Mouse (Mus musculus) midbrain, embryonic 13.5 days (tissue): ENCODE measurements around the gene Ceacam15. TPM values are rescaled to one million over a fixed set of nuclear protein-coding genes. Genes with fewer than 3 reads are reported as not detected.
"Not testable (repeated sequence)": the region's sequence is repeated elsewhere in the genome, so short reads cannot be mapped to it uniquely, and the experiment has no call there.

Experiments used
- ATAC-seq: fragments of 200-750 bp; cut with Nextera tagmentation; 2 replicates; pipeline ENCODE4 v1.8.0; 2017; ENCODE audit warnings: mild to moderate bottlenecking, moderate TSS enrichment, moderate library complexity
- H3K27ac ChIP-seq: fragments of 300-500 bp; sonication (generic); 2 replicates; pipeline ENCODE4 v1.5.1; 2015; ENCODE audit warnings: inconsistent platforms, mild to moderate bottlenecking, moderate library complexity
- H3K27me3 ChIP-seq: fragments of 300-500 bp; sonication (generic); 2 replicates; pipeline ENCODE4 v1.6.1; 2015; ENCODE audit warnings: mild to moderate bottlenecking, inconsistent platforms
- H3K36me3 ChIP-seq: fragments of 300-500 bp; sonication (generic); 2 replicates; pipeline ENCODE4 v1.6.1; 2015; ENCODE audit warnings: mild to moderate bottlenecking, inconsistent platforms
- H3K4me1 ChIP-seq: fragments of 300-500 bp; sonication (generic); replicated peaks from 2 replicates; pipeline ENCODE4 v1.6.1; 2015; ENCODE audit warnings: inconsistent platforms
- H3K4me2 ChIP-seq: fragments of 300-500 bp; sonication (generic); replicated peaks from 2 replicates; pipeline ENCODE4 v1.6.1; 2015; ENCODE audit warnings: moderate library complexity, mild to moderate bottlenecking, inconsistent platforms
- H3K4me3 ChIP-seq: fragments of 300-500 bp; sonication (generic); replicated peaks from 2 replicates; pipeline ENCODE4 v1.5.1; 2015; ENCODE audit warnings: mild to moderate bottlenecking, inconsistent platforms
- H3K9ac ChIP-seq: fragments of 300-500 bp; sonication (generic); replicated peaks from 2 replicates; pipeline ENCODE4 v1.6.1; 2015; ENCODE audit warnings: mild to moderate bottlenecking, inconsistent platforms
- H3K9me3 ChIP-seq: fragments of 300-500 bp; sonication (generic); 2 replicates; pipeline ENCODE4 v1.6.1; 2016; ENCODE audit warnings: mild to moderate bottlenecking, inconsistent platforms
- WGBS: fragments of 180-500 bp; shearing (Covaris S2); methylation state at CpG from one replicate; pipeline ENCODE4 v1.1.7; 2015; 5-methylcytosine and 5-hydroxymethylcytosine counted together
- polyA plus RNA-seq: library from polyadenylated mRNA; unstranded; fragments of >200 nt; fragmentation: Nextera tagmentation; extraction: Ambion mirVana; gene quantifications from 2 replicates; pipeline ENCODE4 v1.2.1, GENCODE M21; 2015

Gene Ceacam15
- polyA plus RNA-seq, result not detected in 2 replicates

DNA sequence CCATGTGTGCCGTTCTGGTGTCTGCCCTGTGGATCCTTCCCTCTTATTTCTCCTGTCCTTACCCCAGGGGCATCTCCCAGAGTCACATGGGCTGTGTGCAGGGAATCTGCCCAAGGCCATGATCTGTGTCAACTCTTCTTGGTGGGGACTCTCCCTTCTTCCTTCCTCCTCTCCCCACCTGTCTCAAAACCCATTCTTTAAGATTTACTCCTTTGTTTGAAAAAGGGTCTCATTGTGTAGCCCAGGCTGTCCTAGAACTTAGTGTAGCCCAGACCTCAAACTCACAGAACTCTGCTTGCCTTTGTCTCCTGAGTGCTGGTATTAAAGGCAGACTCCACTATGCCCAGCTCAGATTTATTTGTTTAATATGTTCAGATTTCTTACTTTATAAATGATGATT lies at the start of gene Ceacam15:
Gene Ceacam15, minus strand, starts transcription at position 101 of the 400 bp plus-strand sequence.
- no peak within 1 kb of the TSS for H3K4me2 ChIP-seq
- WGBS, result 50% methylated on average over 1 of the region's 1 CpGs
- no peaks in the 10 kb centered on the region for H3K4me1 ChIP-seq
- no peak within 1 kb of the TSS for H3K27ac ChIP-seq
- H3K27me3 ChIP-seq, result no peaks in the 10 kb centered on the region
- no peak for ATAC-seq
- no peaks in the 10 kb centered on the region for H3K9me3 ChIP-seq
- no peaks in the 10 kb centered on the region for H3K36me3 ChIP-seq
- no peak within 1 kb of the TSS for H3K9ac ChIP-seq
- no peak within 1 kb of the TSS for H3K4me3 ChIP-seq

DNA sequence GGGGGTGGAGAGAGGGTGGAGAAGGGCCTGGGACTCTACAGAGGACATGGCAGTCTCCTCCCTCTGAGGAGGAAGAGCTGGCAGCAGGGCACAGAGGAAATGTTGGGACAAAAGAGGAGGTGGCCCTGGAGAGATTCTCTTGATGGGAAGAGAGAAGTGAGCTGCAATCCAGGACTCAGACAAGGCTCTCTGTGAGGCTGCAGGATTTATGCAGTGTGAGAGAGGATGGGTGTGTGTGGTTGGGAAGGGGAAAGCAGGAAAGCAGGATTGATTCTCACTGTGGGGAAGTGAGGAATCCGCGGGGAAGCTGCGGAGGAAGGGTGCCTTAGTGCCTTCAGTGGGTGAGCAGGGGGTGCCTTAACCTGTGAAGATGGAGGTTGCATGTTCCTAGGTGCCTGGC lies 47.0 kb upstream of the Ceacam15 start:
- H3K4me1 ChIP-seq, H3K4me2 ChIP-seq, ATAC-seq, H3K27ac ChIP-seq, H3K36me3 ChIP-seq, H3K4me3 ChIP-seq, H3K9me3 ChIP-seq, H3K27me3 ChIP-seq, H3K9ac ChIP-seq: not testable (repeated sequence)
- 78% methylated on average over 3 of the region's 3 CpGs for WGBS

DNA sequence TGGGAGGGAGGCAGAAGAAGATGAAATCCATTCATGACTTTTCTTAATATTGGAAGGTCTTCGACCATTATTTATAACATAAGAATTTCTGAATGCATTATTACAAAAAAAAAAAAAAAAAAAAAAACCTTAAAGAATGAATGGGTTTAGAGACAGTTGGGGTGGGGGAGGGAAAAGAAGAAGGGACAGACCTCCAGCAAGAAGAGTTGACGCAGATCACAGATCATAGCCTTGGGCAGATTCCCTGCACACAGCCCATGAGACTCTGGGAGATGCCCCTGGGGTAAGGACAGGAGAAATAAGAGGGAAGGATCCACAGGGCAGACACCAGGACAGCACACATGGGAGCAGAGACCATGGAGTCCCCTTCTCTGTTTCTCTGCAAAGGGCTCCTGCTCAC lies 46.1 kb upstream of the Ceacam15 start, which contains the start of gene Ceacam9:
Gene Ceacam9, plus strand, starts transcription at position 301 of the 400 bp plus-strand sequence.
- no peaks in the 10 kb centered on the region for H3K4me1 ChIP-seq
- no peak within 1 kb of the TSS for H3K4me3 ChIP-seq
- H3K9ac ChIP-seq, result no peak within 1 kb of the TSS
- H3K9me3 ChIP-seq, result no peaks in the 10 kb centered on the region
- no peak for ATAC-seq
- H3K27ac ChIP-seq, result no peak within 1 kb of the TSS
- no peaks in the 10 kb centered on the region for H3K27me3 ChIP-seq
- H3K36me3 ChIP-seq, result no peaks in the 10 kb centered on the region
- no peak within 1 kb of the TSS for H3K4me2 ChIP-seq
- 80% methylated on average over 2 of the region's 2 CpGs for WGBS

DNA sequence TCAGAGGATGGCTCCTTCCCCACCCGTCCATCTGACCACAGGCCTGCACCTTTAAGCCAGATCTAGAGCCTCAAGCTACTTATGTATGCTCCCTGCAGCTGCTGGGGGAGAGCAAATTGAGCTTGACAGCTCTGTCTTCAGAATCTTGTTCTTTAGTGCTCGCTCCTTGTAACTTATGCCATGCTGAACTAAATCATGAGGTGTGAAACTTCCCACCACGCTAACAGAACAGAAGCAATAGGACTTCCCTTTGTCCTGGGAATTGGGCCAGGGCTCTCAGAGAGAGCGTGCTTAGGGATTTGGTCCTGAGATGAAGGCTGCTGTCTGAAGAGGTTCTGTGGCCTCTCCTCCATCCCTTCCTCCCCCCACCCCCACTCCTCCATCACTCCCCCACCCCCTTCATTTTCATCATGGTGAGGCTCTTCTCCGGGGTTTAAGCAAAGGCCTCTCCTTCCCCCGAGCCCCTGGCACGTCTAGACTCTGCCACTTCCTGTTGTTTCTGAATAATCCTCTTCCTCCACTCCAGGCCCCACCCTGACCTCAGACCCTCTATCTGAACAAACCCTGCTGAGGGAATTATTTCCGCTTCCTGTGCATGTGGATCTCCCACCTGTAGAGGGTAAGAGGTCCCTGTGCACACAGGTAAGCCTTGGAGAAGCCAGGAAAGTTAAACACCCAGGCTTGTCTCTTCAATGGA lies 41.1 kb upstream of the Ceacam15 start:
- H3K36me3 ChIP-seq, H3K4me2 ChIP-seq, ATAC-seq, H3K27ac ChIP-seq, H3K9me3 ChIP-seq, H3K27me3 ChIP-seq, H3K4me1 ChIP-seq, H3K9ac ChIP-seq, H3K4me3 ChIP-seq: not testable (repeated sequence)
- 39% methylated on average over 8 of the region's 8 CpGs for WGBS

DNA sequence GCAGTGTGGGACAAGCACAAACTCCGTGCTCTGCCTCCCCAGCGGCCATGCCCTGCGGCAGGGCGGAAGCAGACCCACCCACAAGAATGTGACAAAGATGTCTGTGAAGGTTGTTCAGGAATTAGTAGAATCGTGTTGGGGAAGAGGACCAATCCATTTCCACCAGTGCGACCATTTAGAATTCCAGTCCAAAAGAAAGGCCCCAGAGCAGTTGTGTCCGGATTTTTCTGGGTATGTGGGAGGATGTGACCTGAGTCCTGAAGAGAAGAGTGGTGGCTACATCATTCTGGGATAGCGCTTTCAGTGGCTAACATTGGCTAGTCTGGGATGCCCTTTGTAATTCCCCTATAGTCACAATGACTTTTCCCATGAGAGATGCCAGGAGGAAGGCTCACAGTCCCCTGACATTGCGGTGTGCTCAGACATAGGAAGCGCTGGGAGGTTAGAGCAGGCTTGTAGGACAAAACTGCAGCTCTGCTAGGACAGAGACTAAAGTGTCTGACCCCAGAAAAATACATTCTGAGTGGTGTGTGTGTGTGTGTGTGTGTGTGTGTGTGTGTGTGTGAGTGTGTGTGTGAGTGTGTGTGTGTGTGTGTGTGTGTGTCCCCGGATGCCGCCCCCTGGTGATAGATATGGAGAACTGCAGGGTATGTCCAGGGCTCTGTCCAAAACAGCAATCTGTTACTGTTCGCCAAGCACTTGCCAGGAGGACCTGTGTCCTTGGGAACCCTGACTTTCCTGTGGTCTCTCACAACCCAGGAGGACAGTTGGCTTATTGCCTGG lies 37.3 kb upstream of the Ceacam15 start:
- Histone ChIP-seq H3K27ac (no peak overlapping the region), H3K27me3 (no peaks in the 10 kb centered on the region), H3K4me1 (no peaks in the 10 kb centered on the region), H3K9ac (no peak overlapping the region), H3K4me2 (no peak overlapping the region), H3K9me3 (no peaks in the 10 kb centered on the region), H3K4me3 (no peak overlapping the region), H3K36me3 (no peaks in the 10 kb centered on the region)
- WGBS, result 74% methylated on average over 13 of the region's 13 CpGs
- ATAC-seq, result no peak

DNA sequence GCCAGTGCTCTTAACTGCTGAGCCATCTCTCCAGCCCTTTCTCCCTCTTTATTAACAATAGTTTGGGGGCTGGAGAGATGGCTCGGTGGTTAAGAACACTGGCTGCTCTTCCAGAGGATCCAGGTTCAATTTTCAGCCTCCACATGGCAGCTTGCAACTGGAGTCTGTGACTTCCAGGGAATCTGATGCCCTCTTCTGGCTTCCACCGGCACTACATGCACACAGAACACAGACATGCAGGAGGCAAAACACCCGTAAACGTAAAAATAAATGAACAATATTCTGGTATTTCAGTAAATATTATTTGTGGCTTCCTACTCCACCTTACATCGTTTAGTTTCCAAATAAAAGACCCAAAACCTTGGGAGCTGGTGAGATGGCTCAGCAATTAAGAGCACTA lies 35.1 kb upstream of the Ceacam15 start:
- Histone ChIP-seq H3K4me3 (no peak overlapping the region), H3K4me2 (no peak overlapping the region), H3K27me3 (no peaks in the 10 kb centered on the region), H3K4me1 (no peaks in the 10 kb centered on the region), H3K9ac (no peak overlapping the region), H3K27ac (no peak overlapping the region), H3K9me3 (no peaks in the 10 kb centered on the region), H3K36me3 (no peaks in the 10 kb centered on the region)
- no peak for ATAC-seq
- 78% methylated on average over 5 of the region's 5 CpGs for WGBS

DNA sequence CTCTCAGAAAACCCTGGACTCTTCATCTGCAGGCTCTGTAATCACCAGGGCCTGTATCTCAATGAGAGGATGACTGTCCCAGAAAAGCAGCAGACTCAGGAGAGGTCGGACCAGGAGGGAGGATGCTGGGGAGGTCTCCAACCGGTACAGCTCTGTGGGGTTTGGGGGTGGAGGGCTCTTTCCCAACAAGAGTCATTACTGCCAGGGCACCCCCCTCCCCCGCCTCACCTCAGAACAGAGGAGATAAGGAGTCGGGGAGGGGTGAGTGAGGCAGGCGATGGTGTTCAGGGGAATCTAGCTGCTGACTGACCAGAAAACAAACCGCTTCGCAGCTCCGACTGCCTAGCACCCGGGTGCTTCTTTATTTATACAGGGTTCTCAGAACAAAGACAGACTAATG lies 32.7 kb upstream of the Ceacam15 start:
- Histone ChIP-seq H3K9ac (no peak overlapping the region), H3K4me1 (no peaks in the 10 kb centered on the region), H3K9me3 (no peaks in the 10 kb centered on the region), H3K36me3 (no peaks in the 10 kb centered on the region), H3K27me3 (no peaks in the 10 kb centered on the region), H3K4me2 (no peak overlapping the region), H3K27ac (no peak overlapping the region), H3K4me3 (no peak overlapping the region)
- ATAC-seq, result no peak
- WGBS, result 27% methylated on average over 9 of the region's 9 CpGs

DNA sequence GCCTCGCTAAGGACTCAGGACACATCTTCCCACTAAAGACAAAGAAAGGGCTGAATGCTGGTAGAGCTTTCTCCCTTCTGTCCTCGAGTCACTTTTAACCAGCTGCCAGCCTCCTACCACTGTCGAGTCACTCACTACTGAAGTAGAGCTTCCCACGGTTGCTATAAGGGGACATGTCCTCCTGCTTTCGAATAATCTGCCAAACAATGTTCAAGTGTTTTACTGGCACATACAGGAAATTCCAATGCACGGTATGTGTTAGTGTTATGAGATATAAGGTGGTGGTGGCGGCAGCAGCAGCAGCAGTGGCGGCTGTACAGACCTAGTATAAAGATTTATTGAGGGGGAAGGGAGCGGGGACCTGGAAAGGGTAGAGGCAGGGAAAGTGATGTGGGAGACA lies 30.9 kb upstream of the Ceacam15 start:
- WGBS, result 75% methylated on average over 9 of the region's 9 CpGs
- no peak for ATAC-seq
- H3K9ac ChIP-seq, result no peak overlapping the region; the same call in 1 of the 2 replicates
- H3K9me3 ChIP-seq, result no peaks in the 10 kb centered on the region
- H3K27ac ChIP-seq, result no peak overlapping the region
- no peaks in the 10 kb centered on the region for H3K4me1 ChIP-seq
- no peak overlapping the region for H3K4me3 ChIP-seq
- no peaks in the 10 kb centered on the region for H3K27me3 ChIP-seq
- no peak overlapping the region for H3K4me2 ChIP-seq
- no peaks in the 10 kb centered on the region for H3K36me3 ChIP-seq

DNA sequence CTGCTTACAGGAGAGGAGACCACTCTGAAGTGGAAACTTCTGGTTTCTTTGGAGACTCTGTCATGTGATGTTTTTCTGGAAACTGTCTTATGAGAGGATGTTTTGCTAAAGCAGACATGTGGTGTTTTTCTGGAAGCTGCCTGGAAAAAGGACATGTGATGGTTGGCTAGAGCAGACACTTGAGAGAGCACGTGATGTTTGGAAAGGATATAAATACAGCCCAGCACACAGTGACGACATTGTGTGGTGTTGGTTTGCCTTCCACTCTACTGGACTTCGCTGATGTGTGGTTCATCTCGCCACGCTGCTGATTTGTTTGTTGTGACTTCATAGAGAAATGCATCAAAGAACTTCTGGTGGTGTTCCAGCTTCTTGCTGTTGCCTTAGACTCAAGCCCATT lies 25.1 kb upstream of the Ceacam15 start:
- no peak for ATAC-seq
- H3K27ac ChIP-seq, result no peak overlapping the region
- WGBS, result 86% methylated on average over 5 of the region's 5 CpGs

DNA sequence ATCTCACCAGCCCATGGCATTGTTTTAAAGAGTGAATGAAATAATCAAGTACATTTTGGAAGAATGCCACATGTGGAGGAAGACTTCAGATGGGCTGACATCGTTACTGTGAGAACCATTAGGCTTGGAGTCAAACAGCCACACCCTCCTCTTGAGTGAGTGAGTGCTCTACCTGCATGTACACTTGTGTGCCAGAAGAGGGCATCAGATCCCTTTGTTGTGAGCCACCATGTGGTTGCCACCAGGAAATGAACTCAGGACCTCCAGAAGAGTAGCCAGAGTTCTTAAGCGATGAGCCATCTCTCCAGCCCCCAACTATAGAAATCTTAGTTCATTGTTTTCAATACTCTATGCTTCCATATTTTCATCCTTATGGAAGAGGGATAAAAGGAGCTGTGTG lies 23.5 kb upstream of the Ceacam15 start:
- WGBS, result 56% methylated on average over 2 of the region's 2 CpGs
- ATAC-seq, result no peak

More for the DNA sequence above, 25.1 kb upstream of the Ceacam15 start:
- Histone ChIP-seq H3K36me3 (no peaks in the 10 kb centered on the region), H3K9ac (no peak overlapping the region), H3K27me3 (no peaks in the 10 kb centered on the region), H3K4me3 (no peak overlapping the region), H3K4me1 (no peaks in the 10 kb centered on the region), H3K4me2 (no peak overlapping the region), H3K9me3 (no peaks in the 10 kb centered on the region)

DNA sequence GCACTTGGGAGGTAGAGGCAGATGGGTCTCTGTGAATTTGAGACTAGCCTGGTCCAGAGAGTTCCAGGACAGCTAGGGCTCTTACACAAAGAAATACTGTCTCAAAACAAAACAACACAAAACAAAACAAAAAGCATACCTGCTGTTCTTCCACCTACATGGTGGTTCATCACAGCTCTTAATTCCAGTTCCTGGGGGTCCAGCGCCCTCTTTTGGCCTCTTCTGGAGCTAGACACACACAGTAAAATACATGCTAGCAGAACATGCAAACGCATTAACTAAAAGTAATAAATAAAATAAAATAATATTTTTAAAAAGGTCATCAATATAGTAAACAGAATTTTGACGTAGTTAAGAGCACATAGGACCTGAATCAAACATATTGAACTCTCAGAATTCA lies 19.5 kb upstream of the Ceacam15 start:
- Histone ChIP-seq H3K4me3 (no peak overlapping the region), H3K9ac (no peak overlapping the region), H3K4me1 (no peaks in the 10 kb centered on the region), H3K9me3 (no peaks in the 10 kb centered on the region), H3K27ac (no peak overlapping the region), H3K36me3 (no peaks in the 10 kb centered on the region), H3K4me2 (no peak overlapping the region), H3K27me3 (no peaks in the 10 kb centered on the region)
- 33% methylated on average over 3 of the region's 3 CpGs for WGBS
- no peak for ATAC-seq

More for the DNA sequence above, 23.5 kb upstream of the Ceacam15 start:
- Histone ChIP-seq H3K9ac (no peak overlapping the region), H3K27me3 (no peaks in the 10 kb centered on the region), H3K4me2 (no peak overlapping the region), H3K36me3 (no peaks in the 10 kb centered on the region), H3K4me3 (no peak overlapping the region), H3K4me1 (no peaks in the 10 kb centered on the region), H3K27ac (no peak overlapping the region), H3K9me3 (no peaks in the 10 kb centered on the region)

DNA sequence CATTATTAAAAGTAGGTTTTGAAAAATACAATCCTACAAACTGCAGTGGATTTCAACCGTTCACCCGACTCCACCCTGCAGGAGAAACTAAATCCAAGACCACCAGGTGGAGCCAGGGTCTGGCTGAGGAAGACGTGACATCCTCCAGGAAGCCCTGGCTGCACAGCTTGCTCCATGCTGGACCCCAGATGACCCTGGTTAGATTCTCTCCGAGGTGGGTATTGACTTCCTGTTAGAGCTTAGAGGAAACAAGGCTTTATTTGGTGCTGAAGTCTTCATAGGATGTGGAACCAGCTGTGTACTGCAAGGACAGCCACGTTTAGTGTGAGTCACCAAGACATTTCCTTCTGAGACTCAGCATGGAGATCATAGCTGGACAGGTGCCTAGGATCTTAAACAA lies 13.7 kb upstream of the Ceacam15 start:
- Histone ChIP-seq H3K27ac (no peak overlapping the region), H3K27me3 (no peaks in the 10 kb centered on the region), H3K9me3 (no peaks in the 10 kb centered on the region), H3K4me2 (no peak overlapping the region), H3K36me3 (no peaks in the 10 kb centered on the region), H3K4me1 (no peaks in the 10 kb centered on the region), H3K4me3 (no peak overlapping the region), H3K9ac (no peak overlapping the region)
- no peak for ATAC-seq
- 81% methylated on average over 5 of the region's 5 CpGs for WGBS
